Mouse (Mus musculus) forebrain, embryonic 15.5 days (tissue): ENCODE results near the gene Casp8. TPM values are rescaled to one million over a fixed set of nuclear protein-coding genes. Genes with fewer than 3 reads are reported as not detected.
"Not testable (repeated sequence)": the region's sequence is repeated elsewhere in the genome, so short reads cannot be mapped to it uniquely, and the experiment has no call there.

Experiments
- ATAC-seq: fragments of 200-750 bp; cut with Nextera tagmentation; replicated peaks from 2 replicates; pipeline ENCODE4 v1.8.0; 2017; ENCODE audit warnings: mild to moderate bottlenecking, moderate TSS enrichment, moderate library complexity
- H3K27ac ChIP-seq: fragments of 300-500 bp; sonication (generic); replicated peaks from 2 replicates; pipeline ENCODE4 v1.5.1; 2015; ENCODE audit warnings: mild to moderate bottlenecking, inconsistent platforms
- H3K27me3 ChIP-seq: fragments of 300-500 bp; sonication (generic); 2 replicates; pipeline ENCODE4 v1.6.1; 2015; ENCODE audit warnings: inconsistent platforms
- H3K36me3 ChIP-seq: fragments of 300-500 bp; sonication (generic); 2 replicates; pipeline ENCODE4 v1.6.1; 2015; ENCODE audit warnings: mild to moderate bottlenecking, inconsistent platforms
- H3K4me1 ChIP-seq: fragments of 300-500 bp; sonication (generic); 2 replicates; pipeline ENCODE4 v1.6.1; 2015; ENCODE audit warnings: inconsistent platforms
- H3K4me2 ChIP-seq: fragments of 300-500 bp; sonication (generic); replicated peaks from 2 replicates; pipeline ENCODE4 v1.6.1; 2015; ENCODE audit warnings: mild to moderate bottlenecking, inconsistent platforms
- H3K4me3 ChIP-seq: fragments of 300-500 bp; sonication (generic); 2 replicates; pipeline ENCODE4 v1.5.1; 2015; ENCODE audit warnings: mild to moderate bottlenecking, inconsistent platforms
- H3K9ac ChIP-seq: fragments of 300-500 bp; sonication (generic); replicated peaks from 2 replicates; pipeline ENCODE4 v1.6.1; 2015; ENCODE audit warnings: mild to moderate bottlenecking, inconsistent platforms
- H3K9me3 ChIP-seq: fragments of 300-500 bp; sonication (generic); 2 replicates; pipeline ENCODE4 v1.6.1; 2016; ENCODE audit warnings: inconsistent platforms
- WGBS: fragments of 180-500 bp; shearing (Covaris S2); methylation state at CpG from one replicate; pipeline ENCODE4 v1.1.7; 2015; ENCODE audit warnings: mixed read lengths; 5-methylcytosine and 5-hydroxymethylcytosine counted together
- polyA plus RNA-seq: library from polyadenylated mRNA; unstranded; fragments of >200 nt; fragmentation: Nextera tagmentation; extraction: Ambion mirVana; gene quantifications from 2 replicates; pipeline ENCODE4 v1.2.1, GENCODE M21; 2015

The Casp8 gene
- polyA plus RNA-seq, 1 experiment from 2014 or later, result 5.6 TPM

- ATAC-seq, H3K4me1 ChIP-seq, H3K36me3 ChIP-seq, H3K27ac ChIP-seq, H3K9me3 ChIP-seq, H3K9ac ChIP-seq, H3K4me2 ChIP-seq, H3K27me3 ChIP-seq, H3K4me3 ChIP-seq: not testable (repeated sequence)
- WGBS, result 87% methylated on average over 9 of the region's 9 CpGs
Observed at GRCm38 (mm10) chr1:58883279-58883678, 88.1 kb downstream of the Casp8 start.

- 84% methylated on average over 4 of the region's 4 CpGs for WGBS
- H3K4me2 ChIP-seq, result no peak overlapping the region
Observed at GRCm38 (mm10) chr1:58885646-58886045, 90.5 kb downstream of the Casp8 start.

GRCm38 (mm10) chr1:58889826-58890546, 94.8 kb downstream of the Casp8 start:
- Histone ChIP-seq H3K9me3 (no peaks in the 10 kb centered on the region), H3K4me1 (no peaks in the 10 kb centered on the region), H3K27ac (no peak overlapping the region), H3K9ac (no peak overlapping the region), H3K4me3 (no peak overlapping the region), H3K27me3 (no peaks in the 10 kb centered on the region), H3K36me3 (no peaks in the 10 kb centered on the region), H3K4me2 (no peak overlapping the region)
- 85% methylated on average over 5 of the region's 5 CpGs for WGBS
- ATAC-seq, result no peak

More at GRCm38 (mm10) chr1:58885646-58886045, 90.5 kb downstream of the Casp8 start:
- ATAC-seq, result no peak
- H3K4me3 ChIP-seq, result no peak overlapping the region
- H3K27ac ChIP-seq, result no peak overlapping the region
- no peak overlapping the region for H3K9ac ChIP-seq
- H3K9me3 ChIP-seq, result no peaks in the 10 kb centered on the region
- H3K4me1 ChIP-seq, result no peaks in the 10 kb centered on the region
- no peaks in the 10 kb centered on the region for H3K36me3 ChIP-seq
- no peaks in the 10 kb centered on the region for H3K27me3 ChIP-seq

- not testable (repeated sequence) for H3K36me3 ChIP-seq, ATAC-seq, H3K27ac ChIP-seq, H3K9me3 ChIP-seq, H3K4me1 ChIP-seq, H3K4me3 ChIP-seq, H3K27me3 ChIP-seq, H3K4me2 ChIP-seq, H3K9ac ChIP-seq
- 73% methylated on average over 4 of the region's 5 CpGs for WGBS
Observed at GRCm38 (mm10) chr1:58890697-58891290, 95.6 kb downstream of the Casp8 start.

GRCm38 (mm10) chr1:58891481-58892170, 96.5 kb downstream of the Casp8 start:
- not testable (repeated sequence) for H3K4me2 ChIP-seq, H3K4me3 ChIP-seq, H3K27ac ChIP-seq, H3K27me3 ChIP-seq, ATAC-seq, H3K9ac ChIP-seq, H3K4me1 ChIP-seq, H3K9me3 ChIP-seq, H3K36me3 ChIP-seq
- WGBS, result 71% methylated on average over 1 of the region's 2 CpGs

- not testable (repeated sequence) for H3K36me3 ChIP-seq, H3K27ac ChIP-seq, H3K4me1 ChIP-seq, H3K9me3 ChIP-seq, ATAC-seq, H3K4me2 ChIP-seq, H3K4me3 ChIP-seq, H3K27me3 ChIP-seq, H3K9ac ChIP-seq
- WGBS, result 86% methylated on average over 8 of the region's 8 CpGs
Observed at GRCm38 (mm10) chr1:58892386-58892785, 97.2 kb downstream of the Casp8 start.

Other genes with a start within 250 kb of the Casp8 start
- gene Fam126b, start 209.1 kb upstream of the Casp8 start, polyA plus RNA-seq, result 13.2 and 13.7 TPM in 2 replicates
- 168 and 183 TPM in 2 replicates for gene Ndufb3, start 209.0 kb upstream of the Casp8 start, polyA plus RNA-seq
- gene Als2cr12, start 99.4 kb upstream of the Casp8 start, polyA plus RNA-seq, result not detected in 2 replicates
- 18.9 and 20.6 TPM in 2 replicates for gene Cflar, start 83.9 kb upstream of the Casp8 start, polyA plus RNA-seq
- gene Trak2, start 178.1 kb downstream of the Casp8 start, polyA plus RNA-seq, result 21.3 and 21.9 TPM in 2 replicates
- gene Stradb, start 178.1 kb downstream of the Casp8 start, polyA plus RNA-seq, result 99.6 and 104 TPM in 2 replicates